Mouse (Mus musculus) cerebellum, adult 9-10 months (tissue): Measurements from ENCODE around the gene Rhod.
"Not testable (repeated sequence)": the region's sequence is repeated elsewhere in the genome, so short reads cannot be mapped to it uniquely, and the experiment has no call there.

Experiments
- DNase-seq: peaks from one replicate; pipeline ENCODE4 v3.0.0; 2022

Rhod gene

GRCm38 (mm10) chr19:4439161-4439801 lies at the start of gene Rhod:
Rhod (minus strand) TSS chr19:4439432.
- no peak for DNase-seq

- no peak for DNase-seq
Observed at GRCm38 (mm10) chr19:4487877-4488276, 48.6 kb upstream of the Rhod start.

GRCm38 (mm10) chr19:4485006-4485405 lies 45.8 kb upstream of the Rhod start:
- DNase-seq: no peak

GRCm38 (mm10) chr19:4482111-4482859 lies 43.1 kb upstream of the Rhod start:
- peak; percentile 77 for DNase-seq

GRCm38 (mm10) chr19:4481326-4481725 lies 42.1 kb upstream of the Rhod start:
- peak; percentile 72 for DNase-seq

- DNase-seq: peak; percentile 90
Observed at GRCm38 (mm10) chr19:4480041-4480440, 40.8 kb upstream of the Rhod start.

GRCm38 (mm10) chr19:4478190-4478516 lies 38.9 kb upstream of the Rhod start:
- DNase-seq: no peak

GRCm38 (mm10) chr19:4477345-4478189 lies 38.3 kb upstream of the Rhod start, which contains the start of gene Syt12:
Syt12 (minus strand) TSS chr19:4477447.
- DNase-seq: peak; percentile 89

- DNase-seq: peak; percentile 82
Observed at GRCm38 (mm10) chr19:4476601-4477257, 37.5 kb upstream of the Rhod start.

GRCm38 (mm10) chr19:4475224-4475925 lies 36.1 kb upstream of the Rhod start:
- peak; percentile 61 for DNase-seq

- peak; percentile 49 for DNase-seq
Observed at GRCm38 (mm10) chr19:4474739-4475138, 35.5 kb upstream of the Rhod start.

GRCm38 (mm10) chr19:4473549-4473948 lies 34.3 kb upstream of the Rhod start:
- peak; percentile 57 for DNase-seq

GRCm38 (mm10) chr19:4468363-4468762 lies 29.1 kb upstream of the Rhod start:
- DNase-seq: peak; percentile 73

- no peak for DNase-seq
Observed at GRCm38 (mm10) chr19:4464666-4465065, 25.4 kb upstream of the Rhod start.

- DNase-seq: no peak
Observed at GRCm38 (mm10) chr19:4461981-4462380, 22.7 kb upstream of the Rhod start.

- DNase-seq: peak; percentile 78
Observed at GRCm38 (mm10) chr19:4456227-4456626, 17.0 kb upstream of the Rhod start.

GRCm38 (mm10) chr19:4455071-4455800 lies 16.0 kb upstream of the Rhod start:
- DNase-seq: no peak

- DNase-seq: not testable (repeated sequence)
Observed at GRCm38 (mm10) chr19:4454040-4454439, 14.8 kb upstream of the Rhod start.

- DNase-seq: no peak
Observed at GRCm38 (mm10) chr19:4452525-4452924, 13.3 kb upstream of the Rhod start.

- DNase-seq: no peak
Observed at GRCm38 (mm10) chr19:4451965-4452364, 12.7 kb upstream of the Rhod start.

- no peak for DNase-seq
Observed at GRCm38 (mm10) chr19:4451098-4451497, 11.9 kb upstream of the Rhod start.

- no peak for DNase-seq
Observed at GRCm38 (mm10) chr19:4450666-4451065, 11.4 kb upstream of the Rhod start.
